Mouse (Mus musculus) forelimb bud, embryonic 11.5 days (tissue): ENCODE results near the gene Snn.

Experiments used
- DNase-seq: peaks from one replicate; pipeline ENCODE4 v3.0.0-alpha.2; 2012; ENCODE audit warnings: low read depth, low spot score

Gene Snn

DNA sequence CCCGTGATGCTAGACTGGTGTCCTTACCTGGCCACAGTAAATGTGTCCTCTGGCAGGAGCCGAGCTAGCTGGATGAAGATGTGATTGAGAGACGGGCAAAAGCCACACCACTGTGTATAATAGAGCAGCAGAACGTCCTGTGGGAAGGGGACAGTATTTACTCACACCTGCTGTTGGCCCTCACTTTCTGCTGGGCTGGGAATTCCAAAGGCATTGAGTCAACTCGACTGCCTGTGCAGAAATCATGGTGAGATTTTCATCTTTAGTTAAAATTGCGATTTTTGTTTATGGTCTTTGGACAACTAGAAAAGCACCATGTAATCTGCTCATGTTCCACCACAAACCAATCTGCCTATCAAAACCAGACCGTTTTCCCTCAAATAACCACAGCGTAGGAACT is 23.4 kb downstream of the Snn start:
- no peak for DNase-seq

DNA sequence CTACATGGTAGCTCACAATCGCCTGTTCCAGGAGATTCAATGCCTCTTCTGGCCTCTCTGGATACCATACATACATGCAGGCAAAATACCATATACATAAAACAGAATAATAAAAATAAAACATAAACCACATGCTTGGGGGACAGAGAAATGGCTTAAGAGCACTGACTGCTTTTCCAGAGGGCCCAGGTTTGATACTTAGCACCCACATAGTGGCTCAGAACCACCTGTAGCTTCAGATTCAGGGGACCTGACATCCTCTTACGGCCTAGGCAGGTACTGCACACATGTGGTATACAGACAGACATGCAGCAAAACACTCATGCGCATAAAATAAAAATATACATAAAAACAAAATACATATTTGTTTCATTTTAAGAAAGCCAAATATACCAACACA is 25.6 kb downstream of the Snn start:
- DNase-seq, result no peak

DNA sequence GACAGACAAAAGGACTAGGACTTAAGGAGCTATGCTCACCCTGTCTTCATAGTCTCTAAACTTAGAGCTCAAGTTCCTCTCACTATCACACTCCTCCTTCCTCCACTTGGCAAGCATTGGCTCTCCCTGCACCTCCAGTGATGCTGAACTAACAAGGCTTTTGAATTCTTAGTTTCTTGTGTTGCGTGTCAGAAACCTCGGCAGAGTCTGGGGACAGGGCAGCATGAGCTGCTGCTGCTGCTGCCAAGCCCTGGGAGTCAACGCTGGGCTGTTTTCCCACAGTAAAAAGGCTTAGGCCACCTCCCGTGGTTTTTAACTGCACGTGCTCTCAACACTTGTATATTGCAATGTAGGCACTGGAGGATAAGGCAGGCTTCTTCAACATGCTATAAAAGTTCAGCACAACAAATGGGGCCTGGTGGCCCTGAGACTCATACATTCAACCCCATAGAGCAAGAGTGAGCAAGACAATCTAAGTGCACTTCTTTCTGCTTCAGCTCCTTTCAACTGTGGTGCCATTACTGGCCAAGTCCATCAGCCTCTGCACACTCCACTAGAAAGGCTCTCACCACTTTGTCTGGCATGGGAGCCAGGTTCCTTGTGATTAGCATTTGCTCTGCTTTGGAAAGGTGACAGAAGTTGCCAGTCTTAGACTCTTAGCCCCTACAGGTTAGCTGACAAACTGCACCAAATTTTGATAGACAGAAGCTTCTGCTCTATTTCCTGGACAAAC is 26.3 kb downstream of the Snn start:
- no peak for DNase-seq

DNA sequence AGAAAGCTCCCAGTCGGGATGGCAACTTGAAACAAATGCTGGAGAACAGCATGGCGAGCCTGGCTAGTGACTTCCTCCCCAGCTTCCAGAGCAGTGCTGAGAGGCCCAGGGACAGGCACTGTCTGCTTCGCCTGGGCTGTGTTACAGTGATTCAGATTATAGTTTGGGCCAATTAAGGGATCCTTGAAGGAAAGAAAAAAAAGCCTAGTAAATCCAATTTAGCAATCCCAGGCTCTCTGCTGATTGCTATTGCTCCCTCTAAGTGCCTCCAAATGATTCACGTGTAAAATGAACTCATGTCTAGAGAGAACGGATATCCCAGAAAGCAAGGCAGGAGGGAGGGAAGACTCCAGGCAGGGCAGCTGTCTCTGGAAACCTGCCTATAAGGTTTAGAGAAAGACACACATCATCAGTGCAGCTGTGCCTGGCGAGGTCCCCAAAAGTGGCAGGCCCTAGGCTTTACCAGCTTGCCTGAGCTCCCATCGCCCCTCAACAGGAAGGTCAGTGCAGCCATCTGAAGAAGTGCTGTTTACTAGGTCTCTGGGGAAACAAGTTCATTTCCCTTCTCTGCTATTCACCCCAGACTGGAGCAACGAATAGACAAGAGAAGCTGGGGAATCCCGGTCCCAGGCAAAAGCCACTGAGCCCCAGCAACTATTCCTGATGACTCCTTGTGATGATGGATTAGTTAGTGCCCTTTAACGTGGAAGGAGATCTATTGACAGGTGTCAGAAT is 30.3 kb downstream of the Snn start:
- DNase-seq, result no peak

DNA sequence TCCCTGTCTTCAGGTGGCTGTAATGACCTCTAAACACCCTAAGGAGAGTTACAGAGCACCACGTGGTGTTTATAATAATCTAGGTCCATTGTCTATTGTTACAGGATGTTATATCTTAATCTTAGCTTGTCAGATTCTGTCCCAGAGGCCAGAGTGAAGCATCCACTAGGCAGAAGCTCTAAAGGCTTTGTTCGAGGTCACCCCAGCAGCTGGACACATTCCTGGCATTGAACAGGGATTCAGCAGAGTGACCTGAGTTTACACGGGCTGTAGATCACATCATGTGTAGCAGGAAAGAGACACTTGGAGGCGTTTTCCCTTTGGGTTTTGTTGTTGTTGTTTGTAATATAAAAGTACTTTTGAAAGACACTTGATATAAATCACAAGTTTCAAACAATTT is 31.3 kb downstream of the Snn start:
- no peak for DNase-seq

DNA sequence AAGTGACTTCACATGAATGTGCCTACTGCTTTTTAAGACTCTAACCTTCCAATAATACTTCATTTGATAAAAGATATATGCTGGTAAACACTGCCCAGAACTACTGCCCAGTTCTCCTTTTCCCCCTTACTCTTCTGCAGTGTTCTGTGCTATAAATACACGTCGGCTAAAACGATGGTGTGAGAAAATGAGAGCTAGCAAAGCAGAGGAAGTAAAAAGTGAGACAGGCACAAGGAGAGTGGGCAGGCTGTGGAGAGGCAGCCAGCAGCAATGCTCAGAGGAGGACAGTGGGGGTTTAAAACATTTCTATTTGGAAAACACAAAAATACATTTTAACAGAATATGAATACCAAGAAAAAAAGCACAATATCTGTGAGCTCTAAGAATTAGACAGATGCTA is 31.8 kb downstream of the Snn start:
- DNase-seq, result no peak

DNA sequence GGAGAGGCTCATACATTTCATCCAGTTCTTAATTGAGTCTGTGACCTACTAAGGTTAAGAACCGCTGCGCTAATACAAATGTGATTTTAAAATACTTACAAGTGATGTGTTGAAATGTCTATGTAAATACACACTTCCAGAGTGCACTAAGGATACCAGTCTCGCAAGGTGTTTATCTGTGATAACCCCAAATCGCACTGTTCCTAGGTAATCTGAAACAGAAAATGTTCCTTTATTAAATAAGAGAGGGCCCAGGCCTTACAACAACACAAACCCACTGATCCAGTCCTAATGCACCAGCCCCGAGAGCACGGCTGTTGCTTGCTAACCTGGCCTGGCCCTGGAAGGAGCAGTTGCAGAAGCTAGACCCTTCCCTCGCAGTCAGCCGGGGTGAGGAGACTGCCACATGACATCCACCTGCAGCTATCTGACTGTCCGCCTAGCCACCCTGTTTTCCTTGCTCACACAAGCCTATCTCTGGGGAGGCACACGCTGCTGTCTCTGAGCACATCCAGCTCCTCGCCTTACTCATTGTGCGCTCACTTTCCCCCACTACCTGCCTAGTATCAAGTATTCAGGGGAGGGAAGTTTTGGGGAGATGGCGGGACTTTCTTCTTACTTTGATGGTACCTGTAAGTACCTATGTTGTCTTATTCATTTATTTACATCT is 33.1 kb downstream of the Snn start:
- DNase-seq, result no peak

DNA sequence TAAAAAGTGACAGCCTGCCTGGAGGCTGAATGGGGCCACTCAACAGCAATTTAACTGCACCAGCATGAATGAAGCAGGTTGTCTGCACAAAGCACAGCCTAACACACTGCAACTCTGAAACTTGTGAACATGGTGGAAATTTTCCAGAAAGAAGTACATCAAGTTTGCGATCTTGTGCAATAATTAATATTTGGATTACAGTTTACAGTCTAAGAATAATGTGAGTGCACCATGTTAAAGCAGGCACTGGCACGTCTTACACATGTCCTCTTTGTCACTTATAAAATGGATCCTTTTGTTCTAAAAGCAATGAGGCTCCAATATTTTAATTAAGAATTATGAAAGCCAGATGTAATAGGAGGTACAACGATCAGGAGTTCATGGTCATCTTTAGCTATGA is 36.6 kb downstream of the Snn start:
- no peak for DNase-seq

DNA sequence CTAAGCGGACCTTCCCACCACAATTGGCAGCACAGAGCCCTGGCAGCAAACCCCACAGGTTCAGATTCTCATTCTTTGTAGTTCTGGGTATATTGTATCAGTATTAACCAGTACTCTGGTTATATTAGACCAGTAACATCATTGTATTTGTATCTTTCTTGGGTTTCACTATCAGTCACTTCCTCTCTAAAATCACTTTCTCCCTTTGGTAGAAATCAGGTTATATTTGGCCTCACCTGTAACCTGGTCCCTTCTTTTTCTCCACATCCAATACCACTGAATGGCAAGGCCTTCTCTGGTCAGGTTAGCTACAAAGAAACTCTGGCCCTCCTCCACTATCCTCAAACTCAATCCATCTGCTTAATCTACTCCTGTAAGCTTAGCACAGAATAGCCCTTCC is 44.2 kb downstream of the Snn start:
- no peak for DNase-seq

DNA sequence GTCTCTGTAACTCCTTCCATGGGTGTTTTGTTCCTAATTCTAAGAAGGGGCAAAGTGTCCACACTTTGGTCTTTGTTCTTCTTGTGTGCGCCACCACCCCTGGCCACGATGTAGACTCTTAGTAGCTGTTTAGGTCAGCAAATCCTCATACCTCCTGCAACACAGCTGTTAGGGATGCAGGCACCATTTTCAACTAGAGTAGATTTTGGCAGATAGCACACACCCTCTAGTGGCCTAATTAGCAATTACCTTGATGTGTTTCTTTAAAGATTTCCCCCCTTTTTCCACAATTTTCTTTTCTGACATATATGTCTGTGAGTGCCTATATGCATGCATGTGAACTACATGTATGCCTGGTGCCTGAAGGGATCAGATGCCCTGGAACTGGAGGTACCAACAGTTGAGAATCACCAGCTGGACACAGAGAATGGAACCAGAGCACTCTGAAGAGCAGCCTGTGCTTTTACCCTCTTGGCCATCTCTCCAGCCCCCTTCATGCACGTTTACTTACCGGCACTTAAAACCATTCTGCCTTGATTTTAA is 48.5 kb downstream of the Snn start:
- DNase-seq, result no peak

DNA sequence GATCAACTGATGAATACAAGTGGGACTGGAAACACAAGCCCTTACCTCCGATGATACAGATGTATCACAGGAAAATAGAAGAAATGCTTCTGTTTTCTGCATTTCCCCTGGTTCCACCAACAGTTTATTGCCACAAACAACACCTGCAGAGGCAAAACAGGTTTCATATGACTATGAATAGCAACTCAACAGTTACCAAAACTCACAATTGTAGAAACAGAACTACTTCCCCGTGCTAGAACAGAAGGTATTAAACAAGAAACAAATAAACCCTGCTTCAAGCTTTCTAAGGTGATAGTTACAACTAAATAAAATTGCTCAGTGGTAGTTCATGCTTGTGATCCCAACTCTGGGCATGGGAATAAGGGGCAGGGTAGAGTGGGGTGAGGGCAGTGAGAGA is 61.9 kb downstream of the Snn start:
- no peak for DNase-seq

DNA sequence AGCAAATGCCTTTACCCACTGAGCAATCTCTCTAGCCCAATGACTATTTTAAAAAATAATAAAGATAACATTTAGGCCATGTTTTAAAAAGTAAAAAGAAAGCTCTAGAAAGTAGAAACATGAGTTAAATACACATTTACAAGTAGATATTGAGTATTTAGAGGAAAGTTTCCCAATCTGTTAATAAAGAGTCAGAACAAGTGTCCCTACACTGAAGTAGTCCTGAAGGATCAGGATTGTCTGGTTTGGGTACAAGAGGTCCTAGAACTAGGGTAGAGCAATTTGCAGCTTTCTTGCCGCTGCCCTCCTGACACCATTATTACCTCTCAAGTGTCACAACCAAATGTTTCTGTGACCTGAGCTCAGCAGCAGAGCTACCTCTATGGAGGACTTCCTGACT is 63.4 kb downstream of the Snn start:
- DNase-seq, result no peak
